Mouse (Mus musculus): ENCODE measurements around the gene Dph1. TPM values are rescaled to one million over a fixed set of nuclear protein-coding genes. Genes with fewer than 3 reads are reported as not detected.
A peak's percentile ranks its signal among the peaks of the same experiment; 100 is the strongest.

Dph1 gene
- polyA plus RNA-seq, 1 experiment, result 16.6 TPM

GRCm38 (mm10) chr11:75147846-75148168, 43.2 kb downstream of the Dph1 start:
- H3K27me3 ChIP-seq (ENCODE audit: control insufficient read depth, insufficient read depth, low read length, poor library complexity, severe bottlenecking), result no peaks in the 10 kb centered on the region
- TF ChIP-seq POLR2A (IDR thresholded peaks at IDR 0.05; ENCODE audit: insufficient read depth, low read length), result no peak
- no peak for TF ChIP-seq CTCF (IDR thresholded peaks at IDR 0.05; ENCODE audit: low read depth, low read length)
- no peak for TF ChIP-seq EP300 (IDR thresholded peaks at IDR 0.05; ENCODE audit: insufficient read depth, low read depth, low read length)
- no peak overlapping the region for H3K9ac ChIP-seq (ENCODE audit: low read depth, poor library complexity, severe bottlenecking)
- peaks cover 5% of the 10 kb centered on the region for H3K4me1 ChIP-seq (ENCODE audit: control insufficient read depth, insufficient read depth, low read length)
- H3K4me3 ChIP-seq (ENCODE audit: low read depth, low read length), result no peak overlapping the region
- H3K36me3 ChIP-seq (ENCODE audit: control insufficient read depth, insufficient read depth, low read length, poor library complexity, severe bottlenecking), result 0 out of 2 replicates have a peak, but pooled peaks cover 3% of the 10 kb centered on the region
- H3K27ac ChIP-seq (ENCODE audit: insufficient read depth, low read length), result 0 out of 2 replicates have a peak overlapping the region, but pooled peaks have one; percentile 10
- H3K9me3 ChIP-seq (replicated peaks; ENCODE audit: control insufficient read depth, insufficient read depth, low read length, poor library complexity, severe bottlenecking), result no peaks in the 10 kb centered on the region

- no peaks in the 10 kb centered on the region for H3K27me3 ChIP-seq (ENCODE audit: control insufficient read depth, insufficient read depth, low read length, poor library complexity, severe bottlenecking)
- TF ChIP-seq CTCF (IDR thresholded peaks at IDR 0.05; ENCODE audit: low read depth, low read length), result no peak
- TF ChIP-seq EP300 (IDR thresholded peaks at IDR 0.05; ENCODE audit: insufficient read depth, low read depth, low read length), result no peak
- TF ChIP-seq POLR2A (IDR thresholded peaks at IDR 0.05; ENCODE audit: insufficient read depth, low read length), result no peak
- no peaks in the 10 kb centered on the region for H3K9me3 ChIP-seq (replicated peaks; ENCODE audit: control insufficient read depth, insufficient read depth, low read length, poor library complexity, severe bottlenecking)
- 0 out of 2 replicates have a peak, but pooled peaks cover 3% of the 10 kb centered on the region for H3K36me3 ChIP-seq (ENCODE audit: control insufficient read depth, insufficient read depth, low read length, poor library complexity, severe bottlenecking)
- peaks cover 5% of the 10 kb centered on the region for H3K4me1 ChIP-seq (ENCODE audit: control insufficient read depth, insufficient read depth, low read length)
- H3K9ac ChIP-seq (ENCODE audit: low read depth, poor library complexity, severe bottlenecking), result no peak overlapping the region
- H3K27ac ChIP-seq (ENCODE audit: insufficient read depth, low read length), result no peak overlapping the region
- no peak overlapping the region for H3K4me3 ChIP-seq (ENCODE audit: low read depth, low read length)
These were observed 43.8 kb downstream of the Dph1 start for GRCm38 (mm10) chr11:75147106-75147845.

- Histone ChIP-seq H3K36me3 (ENCODE audit: control insufficient read depth, insufficient read depth, low read length, poor library complexity, severe bottlenecking) (0 out of 2 replicates have a peak, but pooled peaks cover 3% of the 10 kb centered on the region), H3K4me3 (ENCODE audit: low read depth, low read length) (no peak overlapping the region), H3K9me3 (replicated peaks; ENCODE audit: control insufficient read depth, insufficient read depth, low read length, poor library complexity, severe bottlenecking) (no peaks in the 10 kb centered on the region), H3K4me1 (ENCODE audit: control insufficient read depth, insufficient read depth, low read length) (peaks cover 5% of the 10 kb centered on the region), H3K27me3 (ENCODE audit: control insufficient read depth, insufficient read depth, low read length, poor library complexity, severe bottlenecking) (no peaks in the 10 kb centered on the region), H3K9ac (ENCODE audit: low read depth, poor library complexity, severe bottlenecking) (no peak overlapping the region), H3K27ac (ENCODE audit: insufficient read depth, low read length) (no peak overlapping the region)
- TF ChIP-seq EP300 (IDR thresholded peaks at IDR 0.05; ENCODE audit: insufficient read depth, low read depth, low read length) (no peak), POLR2A (IDR thresholded peaks at IDR 0.05; ENCODE audit: insufficient read depth, low read length) (no peak), CTCF (IDR thresholded peaks at IDR 0.05; ENCODE audit: low read depth, low read length) (no peak)
These were observed 45.2 kb downstream of the Dph1 start for GRCm38 (mm10) chr11:75145841-75146240.

- no peaks in the 10 kb centered on the region for H3K27me3 ChIP-seq (ENCODE audit: control insufficient read depth, insufficient read depth, low read length, poor library complexity, severe bottlenecking)
- no peak overlapping the region for H3K9ac ChIP-seq (ENCODE audit: low read depth, poor library complexity, severe bottlenecking)
- no peak for TF ChIP-seq POLR2A (IDR thresholded peaks at IDR 0.05; ENCODE audit: insufficient read depth, low read length)
- no peak for TF ChIP-seq EP300 (IDR thresholded peaks at IDR 0.05; ENCODE audit: insufficient read depth, low read depth, low read length)
- H3K9me3 ChIP-seq (replicated peaks; ENCODE audit: control insufficient read depth, insufficient read depth, low read length, poor library complexity, severe bottlenecking), result no peaks in the 10 kb centered on the region
- H3K4me1 ChIP-seq (ENCODE audit: control insufficient read depth, insufficient read depth, low read length), result peaks cover 2% of the 10 kb centered on the region
- no peak overlapping the region for H3K4me3 ChIP-seq (ENCODE audit: low read depth, low read length)
- no peak overlapping the region for H3K27ac ChIP-seq (ENCODE audit: insufficient read depth, low read length)
- H3K36me3 ChIP-seq (ENCODE audit: control insufficient read depth, insufficient read depth, low read length, poor library complexity, severe bottlenecking), result no peaks in the 10 kb centered on the region
These were observed 48.3 kb downstream of the Dph1 start for GRCm38 (mm10) chr11:75142749-75143148.

- Histone ChIP-seq H3K4me3 (ENCODE audit: low read depth, low read length) (no peak overlapping the region), H3K4me1 (ENCODE audit: control insufficient read depth, insufficient read depth, low read length) (no peaks in the 10 kb centered on the region), H3K36me3 (ENCODE audit: control insufficient read depth, insufficient read depth, low read length, poor library complexity, severe bottlenecking) (no peaks in the 10 kb centered on the region), H3K9me3 (replicated peaks; ENCODE audit: control insufficient read depth, insufficient read depth, low read length, poor library complexity, severe bottlenecking) (no peaks in the 10 kb centered on the region), H3K27ac (ENCODE audit: insufficient read depth, low read length) (no peak overlapping the region), H3K27me3 (ENCODE audit: control insufficient read depth, insufficient read depth, low read length, poor library complexity, severe bottlenecking) (no peaks in the 10 kb centered on the region), H3K9ac (ENCODE audit: low read depth, poor library complexity, severe bottlenecking) (no peak overlapping the region)
- no peak for TF ChIP-seq EP300 (IDR thresholded peaks at IDR 0.05; ENCODE audit: insufficient read depth, low read depth, low read length)
- no peak for TF ChIP-seq CTCF (IDR thresholded peaks at IDR 0.05; ENCODE audit: low read depth, low read length)
- TF ChIP-seq POLR2A (IDR thresholded peaks at IDR 0.05; ENCODE audit: insufficient read depth, low read length), result no peak
These were observed 49.1 kb downstream of the Dph1 start for GRCm38 (mm10) chr11:75141913-75142312.

- H3K36me3 ChIP-seq (ENCODE audit: control insufficient read depth, insufficient read depth, low read length, poor library complexity, severe bottlenecking), result no peaks in the 10 kb centered on the region
- no peaks in the 10 kb centered on the region for H3K4me1 ChIP-seq (ENCODE audit: control insufficient read depth, insufficient read depth, low read length)
- no peak for TF ChIP-seq EP300 (IDR thresholded peaks at IDR 0.05; ENCODE audit: insufficient read depth, low read depth, low read length)
- no peak for TF ChIP-seq CTCF (IDR thresholded peaks at IDR 0.05; ENCODE audit: low read depth, low read length)
- no peak for TF ChIP-seq POLR2A (IDR thresholded peaks at IDR 0.05; ENCODE audit: insufficient read depth, low read length)
- no peaks in the 10 kb centered on the region for H3K27me3 ChIP-seq (ENCODE audit: control insufficient read depth, insufficient read depth, low read length, poor library complexity, severe bottlenecking)
- H3K27ac ChIP-seq (ENCODE audit: insufficient read depth, low read length), result 0 out of 2 replicates have a peak overlapping the region, but pooled peaks have one; percentile 10
- no peaks in the 10 kb centered on the region for H3K9me3 ChIP-seq (replicated peaks; ENCODE audit: control insufficient read depth, insufficient read depth, low read length, poor library complexity, severe bottlenecking)
- no peak overlapping the region for H3K9ac ChIP-seq (ENCODE audit: low read depth, poor library complexity, severe bottlenecking)
- no peak overlapping the region for H3K4me3 ChIP-seq (ENCODE audit: low read depth, low read length)
These were observed 50.0 kb downstream of the Dph1 start for GRCm38 (mm10) chr11:75141038-75141437.
